Mouse (Mus musculus) embryonic fibroblast, embryonic 13.5 days (primary cell): ENCODE measurements at regions not wholly inside any gene's neighbourhood (a gene's known extent, or its start where the extent isn't known, plus 50 kb on each side); places are given as distances from the start of the nearest gene placed in this dataset.

Experiments
- CTCF ChIP-seq: IDR thresholded peaks from 2 replicates; pipeline ENCODE4 v1.5.1; 2011; ENCODE audit warnings: mild to moderate bottlenecking, control low read depth, low read length, moderate library complexity, borderline replicate concordance; ENCODE audit not compliant: insufficient read depth
- POLR2A ChIP-seq: IDR thresholded peaks from 2 replicates; pipeline ENCODE4 v1.6.1; 2011; ENCODE audit warnings: low read depth, mild to moderate bottlenecking, control low read depth, low read length, moderate library complexity

GRCm38 (mm10) chr16:74582645-74583423, 171.2 kb upstream of the Robo2 start:
- TF ChIP-seq CTCF: no peak
- no peak for TF ChIP-seq POLR2A
